Mouse (Mus musculus) liver, postnatal 0 days (tissue): ENCODE measurements at regions not wholly inside any gene's neighbourhood (a gene's known extent, or its start where the extent isn't known, plus 50 kb on each side); places are given as distances from the start of the nearest gene placed in this dataset.

ENCODE experiments used
- CTCF ChIP-seq: sonication (generic); IDR thresholded peaks from 2 replicates; pipeline ENCODE4 v1.5.1; 2016; ENCODE audit warnings: antibody characterized with exemption, low read depth
- EP300 ChIP-seq: IDR thresholded peaks from 2 replicates; pipeline ENCODE4 v1.6.1; 2016; ENCODE audit warnings: antibody characterized with exemption, low read depth, mild to moderate bottlenecking

DNA sequence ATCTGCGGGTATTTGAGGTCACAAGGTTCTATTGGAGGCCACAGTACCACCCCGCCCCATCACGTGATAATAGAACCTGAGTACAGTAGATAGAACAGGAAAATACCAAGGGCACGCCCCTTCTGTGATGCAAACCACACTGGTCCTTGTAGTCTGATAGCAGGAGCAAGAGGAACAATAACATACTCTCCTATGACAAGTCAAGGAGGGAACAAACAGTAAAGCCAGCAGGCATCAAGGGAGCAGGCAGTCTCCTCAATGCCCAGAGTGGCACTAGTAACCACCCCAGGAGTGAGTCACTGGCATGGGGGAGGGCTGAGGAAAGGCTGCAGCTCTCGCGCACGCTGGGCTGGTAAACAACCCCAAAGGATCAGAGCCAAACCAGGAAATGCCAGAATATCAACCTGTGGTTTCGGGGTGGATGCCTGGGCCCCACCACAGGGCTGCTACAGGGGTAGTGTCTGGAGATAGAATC is 150.5 kb upstream of the Tmc1 start:
- TF ChIP-seq CTCF (no peak), EP300 (no peak)
